Mouse (Mus musculus) hindbrain, embryonic 12.5 days (tissue): ENCODE data around the gene Cerk. TPM values are rescaled to one million over a fixed set of nuclear protein-coding genes. Genes with fewer than 3 reads are reported as not detected.
"Not testable (repeated sequence)": the region's sequence is repeated elsewhere in the genome, so short reads cannot be mapped to it uniquely, and the experiment has no call there.

Experiments
- ATAC-seq: fragments of 200-750 bp; cut with Nextera tagmentation; 2 replicates; pipeline ENCODE4 v1.8.0; 2017; ENCODE audit warnings: moderate TSS enrichment; ENCODE audit not compliant: low FRiP score
- H3K27ac ChIP-seq: fragments of 300-500 bp; sonication (generic); 2 replicates; pipeline ENCODE4 v1.5.1; 2016; ENCODE audit warnings: mild to moderate bottlenecking
- H3K27me3 ChIP-seq: fragments of 300-500 bp; sonication (generic); 2 replicates; pipeline ENCODE4 v1.6.1; 2016; ENCODE audit warnings: mild to moderate bottlenecking
- H3K36me3 ChIP-seq: fragments of 300-500 bp; sonication (generic); 2 replicates; pipeline ENCODE4 v1.6.1; 2016; ENCODE audit warnings: mild to moderate bottlenecking
- H3K4me1 ChIP-seq: fragments of 300-500 bp; sonication (generic); 2 replicates; pipeline ENCODE4 v1.6.1; 2016
- H3K4me2 ChIP-seq: fragments of 300-500 bp; sonication (generic); replicated peaks from 2 replicates; pipeline ENCODE4 v1.6.1; 2016; ENCODE audit warnings: mild to moderate bottlenecking
- H3K4me3 ChIP-seq: fragments of 300-500 bp; sonication (generic); 2 replicates; pipeline ENCODE4 v1.5.1; 2016; ENCODE audit warnings: mild to moderate bottlenecking
- H3K9ac ChIP-seq: fragments of 300-500 bp; sonication (generic); 2 replicates; pipeline ENCODE4 v1.6.1; 2016; ENCODE audit warnings: mild to moderate bottlenecking, moderate library complexity
- H3K9me3 ChIP-seq: fragments of 300-500 bp; sonication (generic); replicated peaks from 2 replicates; pipeline ENCODE4 v1.6.1; 2016; ENCODE audit warnings: mild to moderate bottlenecking
- WGBS: fragments of 180-500 bp; shearing (Covaris S2); methylation state at CpG from one replicate; pipeline ENCODE4 v1.1.7; 2016; 5-methylcytosine and 5-hydroxymethylcytosine counted together
- polyA plus RNA-seq: library from polyadenylated mRNA; unstranded; fragments of >200 nt; fragmentation: Nextera tagmentation; extraction: Ambion mirVana; gene quantifications from 2 replicates; pipeline ENCODE4 v1.2.1, GENCODE M21; 2016

Gene Cerk
- polyA plus RNA-seq, 1 experiment from 2014 or later, result 26.0 TPM

DNA sequence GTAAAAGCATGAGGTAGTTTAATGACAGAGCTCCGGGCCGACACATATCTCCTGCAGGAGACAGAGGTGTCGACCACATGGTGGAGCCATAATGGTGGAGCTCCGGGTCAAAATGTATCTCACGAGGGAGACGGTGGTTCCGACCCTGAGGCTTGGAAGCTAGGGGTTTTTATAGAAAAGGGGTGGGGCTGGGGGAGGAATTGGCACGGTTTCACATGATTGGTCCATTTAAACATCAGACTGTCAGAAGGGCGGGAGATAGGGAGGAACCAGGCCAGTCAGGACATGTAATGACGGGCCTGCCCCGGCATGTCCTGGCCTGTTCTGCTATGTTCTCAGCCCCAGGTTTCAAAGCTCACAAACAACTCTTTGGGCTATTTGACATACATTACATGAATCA is 36.0 kb upstream of the Cerk start:
- not testable (repeated sequence) for H3K9me3 ChIP-seq, H3K4me2 ChIP-seq, ATAC-seq, H3K4me1 ChIP-seq, H3K36me3 ChIP-seq, H3K27me3 ChIP-seq, H3K9ac ChIP-seq, H3K4me3 ChIP-seq, H3K27ac ChIP-seq
- WGBS, result 89% methylated on average over 11 of the region's 11 CpGs

- no peak overlapping the region for H3K27ac ChIP-seq
- WGBS, result 70% methylated on average over 4 of the region's 4 CpGs
- no peaks in the 10 kb centered on the region for H3K27me3 ChIP-seq
- no peak overlapping the region for H3K4me3 ChIP-seq
- no peak overlapping the region for H3K4me2 ChIP-seq
- H3K9ac ChIP-seq, result no peak overlapping the region
- H3K9me3 ChIP-seq, result no peaks in the 10 kb centered on the region
- no peaks in the 10 kb centered on the region for H3K4me1 ChIP-seq
- no peak for ATAC-seq
- no peaks in the 10 kb centered on the region for H3K36me3 ChIP-seq
These were observed 35.4 kb upstream of the Cerk start for GRCm38 (mm10) chr15:86221369-86221768.

GRCm38 (mm10) chr15:86220715-86221114 is 34.8 kb upstream of the Cerk start:
- no peak for ATAC-seq
- Histone ChIP-seq H3K4me3 (no peak overlapping the region), H3K9ac (no peak overlapping the region), H3K27ac (no peak overlapping the region), H3K36me3 (no peaks in the 10 kb centered on the region), H3K27me3 (no peaks in the 10 kb centered on the region), H3K4me1 (no peaks in the 10 kb centered on the region), H3K9me3 (no peaks in the 10 kb centered on the region), H3K4me2 (no peak overlapping the region)
- 83% methylated on average over 4 of the region's 4 CpGs for WGBS

- H3K4me1 ChIP-seq, result peaks cover 3% of the 10 kb centered on the region; the same call in 1 of the 2 replicates
- no peaks in the 10 kb centered on the region for H3K9me3 ChIP-seq
- H3K27ac ChIP-seq, result no peak overlapping the region
- no peaks in the 10 kb centered on the region for H3K36me3 ChIP-seq
- H3K27me3 ChIP-seq, result no peaks in the 10 kb centered on the region
- H3K9ac ChIP-seq, result no peak overlapping the region
- H3K4me2 ChIP-seq, result no peak overlapping the region
- 90% methylated on average over 5 of the region's 5 CpGs for WGBS
- no peak for ATAC-seq
- no peak overlapping the region for H3K4me3 ChIP-seq
These were observed 34.3 kb upstream of the Cerk start for GRCm38 (mm10) chr15:86220229-86220630.

DNA sequence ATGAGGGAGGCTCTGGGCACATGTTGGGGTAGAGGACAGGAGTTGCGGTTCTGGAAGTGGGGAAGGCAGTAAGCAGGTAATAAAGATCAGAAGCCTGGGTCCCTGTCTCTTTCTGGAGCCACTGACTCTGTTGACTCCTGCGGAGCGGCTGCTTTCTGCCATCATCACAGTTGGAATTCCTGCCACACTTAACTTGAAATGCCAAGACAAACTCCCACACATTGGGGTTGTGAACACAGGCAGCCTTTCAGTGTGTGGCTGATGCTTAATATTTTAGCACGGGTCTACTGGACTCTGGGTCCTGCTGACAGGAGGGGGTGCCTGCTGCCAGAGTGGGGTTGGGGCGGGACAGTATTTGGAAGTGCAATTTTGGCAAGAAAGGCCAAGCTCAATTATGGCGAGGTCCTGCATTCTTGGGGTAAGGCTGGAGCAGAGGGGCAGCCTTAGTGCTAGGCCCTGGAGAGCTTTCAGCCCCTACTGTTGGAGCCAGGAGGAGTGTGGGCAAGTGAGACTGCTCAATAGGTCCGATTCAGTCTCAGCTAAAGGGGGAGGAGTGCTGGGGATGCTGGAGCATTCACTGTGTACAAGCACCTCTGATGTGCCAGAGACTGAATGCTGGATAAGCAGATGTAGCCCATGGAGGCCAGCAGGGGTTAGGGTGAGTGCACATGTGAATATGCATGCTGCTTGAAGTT is 33.7 kb upstream of the Cerk start:
- 78% methylated on average over 7 of the region's 7 CpGs for WGBS
- Histone ChIP-seq H3K9me3 (no peaks in the 10 kb centered on the region), H3K4me3 (no peak overlapping the region), H3K4me2 (no peak overlapping the region), H3K36me3 (no peaks in the 10 kb centered on the region), H3K27me3 (no peaks in the 10 kb centered on the region), H3K4me1 (peaks cover 8% of the 10 kb centered on the region), H3K9ac (0 out of 2 replicates have a peak overlapping the region, but pooled peaks have one; percentile 18), H3K27ac (no peak overlapping the region)
- ATAC-seq, result no peak

DNA sequence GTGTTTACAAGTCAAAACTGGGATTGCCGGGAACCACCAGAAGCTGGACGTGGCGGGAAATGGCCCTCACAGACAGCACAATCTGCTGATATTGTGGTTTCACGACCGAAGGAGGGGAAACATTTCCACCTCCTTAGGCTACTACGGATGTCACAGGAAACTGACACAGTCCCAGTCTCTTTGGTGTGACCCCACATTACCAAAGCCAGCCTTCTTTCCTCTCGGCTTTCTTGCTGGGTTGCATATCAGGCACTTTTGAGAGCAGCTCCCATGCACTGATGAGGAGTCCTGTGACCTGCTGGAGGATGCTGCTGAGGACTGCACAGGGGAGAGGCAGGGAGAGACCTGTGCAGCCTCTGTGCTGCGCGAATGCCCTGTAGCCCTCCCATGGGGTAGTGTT is 30.7 kb upstream of the Cerk start:
- H3K4me1 ChIP-seq, result peaks cover 26% of the 10 kb centered on the region
- WGBS, result 90% methylated on average over 9 of the region's 9 CpGs
- ATAC-seq, H3K27me3 ChIP-seq, H3K36me3 ChIP-seq, H3K4me3 ChIP-seq, H3K9me3 ChIP-seq, H3K9ac ChIP-seq, H3K27ac ChIP-seq, H3K4me2 ChIP-seq: not testable (repeated sequence)

DNA sequence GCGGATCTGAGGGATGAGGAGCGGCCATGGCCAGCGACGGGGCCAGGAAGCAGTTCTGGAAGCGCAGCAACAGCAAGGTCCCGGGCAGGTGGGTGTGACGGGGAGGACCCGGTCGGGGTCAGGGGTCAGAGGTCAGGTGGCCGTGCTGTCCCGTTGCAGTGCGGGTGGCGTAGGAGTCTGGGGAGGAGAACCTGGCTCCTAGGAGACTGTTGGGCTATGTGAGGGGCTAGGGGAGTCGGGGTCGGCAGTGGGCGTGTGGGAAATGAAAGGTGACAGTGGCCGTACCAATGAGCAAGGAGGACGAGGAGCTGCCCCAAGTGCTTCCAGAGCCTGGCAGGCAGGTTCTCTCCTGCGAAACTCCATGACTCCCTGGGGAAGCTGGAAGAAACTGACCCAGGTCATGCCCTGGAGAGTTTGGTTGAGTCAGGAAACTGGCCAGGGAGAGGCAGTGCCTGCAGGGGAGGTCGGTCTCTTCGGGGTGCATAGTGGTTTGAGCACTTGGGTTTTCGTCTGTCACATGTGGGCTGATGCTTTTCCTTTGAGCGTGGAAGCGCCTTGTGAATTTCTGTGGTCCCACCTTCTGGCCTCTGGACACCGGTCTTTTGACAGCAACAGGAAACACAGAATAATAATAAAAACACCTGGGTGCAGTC is 28.7 kb upstream of the Cerk start:
- Histone ChIP-seq H3K27ac (peak overlapping the region; percentile 90), H3K4me1 (peaks cover 26% of the 10 kb centered on the region), H3K9ac (peak overlapping the region; percentile 92), H3K4me3 (peak overlapping the region; percentile 85), H3K36me3 (no peaks in the 10 kb centered on the region), H3K9me3 (no peaks in the 10 kb centered on the region), H3K27me3 (no peaks in the 10 kb centered on the region), H3K4me2 (peak overlapping the region; percentile 98)
- peak; percentile 29 for ATAC-seq
- 13% methylated on average over 25 of the region's 25 CpGs for WGBS

DNA sequence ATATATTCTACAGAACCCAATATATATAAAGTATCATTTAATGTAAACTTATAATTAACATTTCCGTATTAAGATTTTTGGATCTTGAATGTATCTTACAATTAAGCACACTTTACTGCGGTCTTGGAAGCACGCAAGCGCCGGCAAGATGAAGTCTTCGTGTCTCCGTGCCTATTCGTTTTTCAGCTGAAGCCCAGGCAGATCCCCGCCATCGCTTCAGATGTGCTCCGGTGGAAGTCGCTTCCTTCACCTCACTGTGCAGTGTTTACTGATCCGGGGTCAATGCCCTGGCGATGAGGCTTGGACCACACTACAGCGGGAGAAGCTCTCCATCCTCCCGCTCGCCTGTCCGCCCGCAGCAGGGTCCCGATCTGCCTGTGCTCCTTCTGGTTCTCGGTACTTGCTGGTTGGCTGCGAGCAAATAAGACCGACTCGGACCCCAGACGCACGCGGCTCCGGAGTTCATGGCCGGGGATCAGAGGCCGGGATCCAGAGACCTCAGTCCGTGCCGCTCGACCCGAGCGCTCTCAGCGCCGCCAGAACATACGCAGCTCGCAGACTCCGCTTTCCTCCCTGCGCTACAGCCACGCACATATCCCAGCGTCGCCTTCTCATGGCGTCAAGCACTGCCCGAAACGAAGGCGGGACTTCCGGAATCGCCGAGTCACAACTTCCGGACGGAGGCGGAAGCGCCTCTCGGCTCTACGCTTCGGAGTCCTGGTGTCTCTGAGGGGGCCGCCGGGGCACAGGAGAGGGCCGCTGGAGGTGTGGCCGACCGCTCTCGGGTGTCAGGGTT is 28.0 kb upstream of the Cerk start, which contains the start of gene Tbc1d22a:
TSS of gene Tbc1d22a (plus strand) at position 707 of the 796 bp plus-strand sequence.
- WGBS, result under 1% methylated on average over 64 of the region's 64 CpGs

GRCm38 (mm10) chr15:86212193-86212592 is 26.3 kb upstream of the Cerk start:
- H3K4me2 ChIP-seq, H3K36me3 ChIP-seq, H3K9ac ChIP-seq, H3K4me3 ChIP-seq, H3K9me3 ChIP-seq, H3K27me3 ChIP-seq, H3K27ac ChIP-seq, ATAC-seq: not testable (repeated sequence)
- H3K4me1 ChIP-seq, result peaks cover 26% of the 10 kb centered on the region
- 91% methylated on average over 5 of the region's 5 CpGs for WGBS

More for the DNA sequence above, 28.0 kb upstream of the Cerk start, which contains the start of gene Tbc1d22a:
- Histone ChIP-seq H3K4me3 (peak within 1 kb of the TSS; percentile 85), H3K36me3 (no peaks in the 10 kb centered on the region), H3K9me3 (no peaks in the 10 kb centered on the region), H3K4me2 (peak within 1 kb of the TSS; percentile 98), H3K9ac (peak within 1 kb of the TSS; percentile 92), H3K4me1 (peaks cover 26% of the 10 kb centered on the region), H3K27ac (peak within 1 kb of the TSS; percentile 90), H3K27me3 (no peaks in the 10 kb centered on the region)
- peak; percentile 91 for ATAC-seq

GRCm38 (mm10) chr15:86206385-86206784 is 20.4 kb upstream of the Cerk start:
- no peak overlapping the region for H3K4me2 ChIP-seq
- peaks cover 6% of the 10 kb centered on the region; the same call in 1 of the 2 replicates for H3K4me1 ChIP-seq
- no peaks in the 10 kb centered on the region for H3K36me3 ChIP-seq
- no peak for ATAC-seq
- no peaks in the 10 kb centered on the region for H3K27me3 ChIP-seq
- H3K9me3 ChIP-seq, result no peaks in the 10 kb centered on the region
- no peak overlapping the region for H3K4me3 ChIP-seq
- no peak overlapping the region for H3K9ac ChIP-seq
- 79% methylated on average over 4 of the region's 4 CpGs for WGBS
- H3K27ac ChIP-seq, result no peak overlapping the region

GRCm38 (mm10) chr15:86205300-86205699 is 19.4 kb upstream of the Cerk start:
- 43% methylated on average over 2 of the region's 2 CpGs for WGBS

DNA sequence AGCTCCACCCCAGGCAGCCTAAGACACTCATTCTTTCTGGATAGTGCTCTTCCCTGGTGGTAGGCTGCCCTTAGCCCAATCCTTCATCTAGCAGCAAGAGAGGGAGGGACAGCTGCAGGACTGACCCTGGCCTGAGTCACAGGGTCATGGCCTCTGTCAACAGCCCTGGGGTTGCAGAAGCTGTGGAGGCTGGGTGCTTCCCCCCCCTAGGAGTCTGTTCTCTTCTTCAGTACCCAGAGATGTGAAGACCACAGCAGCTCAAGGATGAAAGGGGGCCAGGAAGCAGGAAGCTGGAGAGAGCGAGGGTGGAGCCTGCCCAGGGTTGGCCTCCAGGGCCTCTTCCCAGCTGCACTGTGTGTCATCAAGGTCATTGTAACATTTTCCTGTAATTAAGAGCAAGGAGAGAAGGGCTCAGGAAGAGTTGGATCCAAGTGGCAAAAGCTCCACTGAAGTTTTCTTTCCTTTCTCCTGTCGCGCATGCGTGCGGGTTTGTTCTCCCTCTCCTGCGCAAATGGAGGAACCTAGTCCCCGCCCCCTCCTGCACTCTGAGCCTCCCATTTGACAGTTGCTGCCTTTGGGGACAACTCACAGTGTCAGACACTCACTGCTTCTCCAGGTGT is 18.1 kb upstream of the Cerk start:
- no peaks in the 10 kb centered on the region for H3K36me3 ChIP-seq
- WGBS, result 45% methylated on average over 7 of the region's 7 CpGs
- no peak for ATAC-seq
- H3K9ac ChIP-seq, result no peak overlapping the region
- H3K4me3 ChIP-seq, result no peak overlapping the region
- H3K27ac ChIP-seq, result no peak overlapping the region
- H3K27me3 ChIP-seq, result no peaks in the 10 kb centered on the region
- no peak overlapping the region; the same call in 1 of the 2 replicates for H3K4me2 ChIP-seq
- peaks cover 6% of the 10 kb centered on the region; the same call in 1 of the 2 replicates for H3K4me1 ChIP-seq
- no peaks in the 10 kb centered on the region for H3K9me3 ChIP-seq

More at GRCm38 (mm10) chr15:86205300-86205699, 19.4 kb upstream of the Cerk start:
- Histone ChIP-seq H3K27me3 (no peaks in the 10 kb centered on the region), H3K9ac (no peak overlapping the region), H3K36me3 (no peaks in the 10 kb centered on the region), H3K9me3 (no peaks in the 10 kb centered on the region), H3K4me1 (peaks cover 6% of the 10 kb centered on the region; the same call in 1 of the 2 replicates), H3K4me2 (no peak overlapping the region), H3K27ac (no peak overlapping the region), H3K4me3 (no peak overlapping the region)
- no peak for ATAC-seq
